Mouse (Mus musculus) naive thymus-derived CD4-positive, alpha-beta T cell, adult 2 months (primary cell): ENCODE data around the gene Tmem121b.

Source experiments
- DNase-seq: peaks from one replicate; pipeline ENCODE4 v3.0.0-alpha.2; 2011; ENCODE audit warnings: low read depth

Gene Tmem121b

GRCm38 (mm10) chr6:120465393-120465792, 28.2 kb downstream of the Tmem121b start:
- DNase-seq, result peak; percentile 40

GRCm38 (mm10) chr6:120464406-120464939, 29.1 kb downstream of the Tmem121b start:
- no peak for DNase-seq

GRCm38 (mm10) chr6:120463884-120464283, 29.7 kb downstream of the Tmem121b start:
- DNase-seq, result peak; percentile 81

- peak; percentile 91 for DNase-seq
These were observed 30.3 kb downstream of the Tmem121b start, which contains the start of gene Il17ra for GRCm38 (mm10) chr6:120463086-120463871. TSS of gene Il17ra (plus strand) at chr6:120463247.

GRCm38 (mm10) chr6:120462251-120462650, 31.4 kb downstream of the Tmem121b start:
- DNase-seq, result no peak

- DNase-seq, result no peak
These were observed 32.4 kb downstream of the Tmem121b start for GRCm38 (mm10) chr6:120461217-120461616.

- DNase-seq, result no peak
These were observed 35.9 kb downstream of the Tmem121b start for GRCm38 (mm10) chr6:120457751-120458150.

GRCm38 (mm10) chr6:120457074-120457473, 36.5 kb downstream of the Tmem121b start:
- DNase-seq, result peak; percentile 62

GRCm38 (mm10) chr6:120454627-120455077, 39.0 kb downstream of the Tmem121b start:
- no peak for DNase-seq

GRCm38 (mm10) chr6:120453556-120453955, 40.1 kb downstream of the Tmem121b start:
- DNase-seq, result no peak

GRCm38 (mm10) chr6:120453103-120453445, 40.5 kb downstream of the Tmem121b start:
- no peak for DNase-seq

- DNase-seq, result no peak
These were observed 41.1 kb downstream of the Tmem121b start for GRCm38 (mm10) chr6:120452384-120453102.

GRCm38 (mm10) chr6:120450208-120450607, 43.4 kb downstream of the Tmem121b start:
- DNase-seq, result no peak

GRCm38 (mm10) chr6:120443363-120444355, 49.9 kb downstream of the Tmem121b start:
- no peak for DNase-seq

- DNase-seq, result no peak
These were observed 51.3 kb downstream of the Tmem121b start for GRCm38 (mm10) chr6:120442171-120442749.
